Mouse (Mus musculus): ENCODE results near the gene Usp44. TPM values are rescaled to one million over a fixed set of nuclear protein-coding genes. Genes with fewer than 3 reads are reported as not detected.

Gene Usp44
- polyA plus RNA-seq (2017; shearing (Covaris generic)), result 0.26 TPM

GRCm38 (mm10) chr10:93830931-93831729, at the start of gene Usp44:
Gene Usp44, plus strand, starts transcription at chr10:93831555.

DNA sequence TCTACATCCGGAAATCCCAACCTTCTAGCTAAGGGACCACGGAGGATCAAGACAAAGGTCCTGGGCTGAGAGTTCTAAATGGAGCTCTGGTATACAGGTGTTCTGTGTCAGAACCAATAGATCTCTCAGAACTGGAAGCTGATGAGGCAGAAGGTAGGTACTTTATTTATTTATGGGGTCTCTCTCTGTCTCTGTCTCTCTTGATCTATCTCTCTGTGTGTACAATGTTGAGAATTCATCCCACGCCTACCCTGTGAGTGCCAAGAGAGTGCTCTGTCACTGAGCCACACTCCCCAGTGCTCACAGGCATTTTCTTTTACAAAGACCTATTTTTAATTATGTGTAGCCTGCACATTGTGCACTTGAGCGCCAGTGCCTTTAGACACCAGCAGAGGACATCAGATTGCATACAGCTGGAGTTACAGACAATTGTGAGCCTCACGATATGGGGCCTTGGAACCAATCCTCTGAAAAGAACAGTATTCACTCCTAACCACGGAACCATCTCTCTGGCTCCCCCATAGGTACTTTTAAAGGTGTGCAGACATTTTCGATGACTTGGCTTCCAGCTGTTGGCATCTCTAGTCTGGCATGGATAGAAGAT, 65.8 kb downstream of the Usp44 start, which contains the start of gene Metap2:
TSS of gene Metap2 (minus strand) at position 51 of the 604 bp plus-strand sequence.

Other genes starting within 250 kb of the Usp44 start
- gene Snrpf, start 241.8 kb upstream of the Usp44 start, polyA plus RNA-seq (2017; shearing (Covaris generic)), result 58.7 TPM
- 0.82 TPM for gene Ntn4, start 190.9 kb upstream of the Usp44 start, polyA plus RNA-seq (2017; shearing (Covaris generic))
- 222 TPM for gene Metap2, start 65.5 kb downstream of the Usp44 start, polyA plus RNA-seq (2017; shearing (Covaris generic))
- gene Vezt, start 204.3 kb downstream of the Usp44 start, polyA plus RNA-seq (2017; shearing (Covaris generic)), result 16.2 TPM
- gene Fgd6, start 204.4 kb downstream of the Usp44 start, polyA plus RNA-seq (2017; shearing (Covaris generic)), result 4.4 TPM

All from activated CD4-positive, CD25-positive, alpha-beta regulatory T cell, adult 9 weeks (primary cell).